Mouse (Mus musculus) midbrain, embryonic 16.5 days (tissue): Measurements from ENCODE around the gene Tulp4. TPM values are rescaled to one million over a fixed set of nuclear protein-coding genes. Genes with fewer than 3 reads are reported as not detected.

ENCODE experiments used
- ATAC-seq: fragments of 200-750 bp; cut with Nextera tagmentation; 2 replicates; pipeline ENCODE4 v1.8.0; 2017; ENCODE audit warnings: moderate TSS enrichment
- H3K27ac ChIP-seq: fragments of 300-500 bp; sonication (generic); 2 replicates; pipeline ENCODE4 v1.5.1; 2014; ENCODE audit warnings: mild to moderate bottlenecking, low read length, mixed read lengths
- H3K27me3 ChIP-seq: fragments of 300-500 bp; sonication (generic); 2 replicates; pipeline ENCODE4 v1.6.1; 2014; ENCODE audit warnings: low read depth, low read length, mixed read lengths; ENCODE audit not compliant: control insufficient read depth, insufficient read depth
- H3K36me3 ChIP-seq: fragments of 300-500 bp; sonication (generic); 2 replicates; pipeline ENCODE4 v1.6.1; 2014; ENCODE audit warnings: mild to moderate bottlenecking, low read length, moderate library complexity, mixed read lengths; ENCODE audit not compliant: control insufficient read depth, insufficient read depth
- H3K4me1 ChIP-seq: fragments of 300-500 bp; sonication (generic); 2 replicates; pipeline ENCODE4 v1.6.1; 2014; ENCODE audit warnings: mild to moderate bottlenecking, low read length, mixed read lengths; ENCODE audit not compliant: control insufficient read depth, insufficient read depth
- H3K4me2 ChIP-seq: fragments of 300-500 bp; sonication (generic); 2 replicates; pipeline ENCODE4 v1.6.1; 2014; ENCODE audit warnings: mild to moderate bottlenecking, low read length, mixed read lengths
- H3K4me3 ChIP-seq: fragments of 300-500 bp; sonication (generic); 2 replicates; pipeline ENCODE4 v1.5.1; 2014; ENCODE audit warnings: low read depth, mild to moderate bottlenecking, low read length, moderate library complexity, mixed read lengths
- H3K9ac ChIP-seq: fragments of 300-500 bp; sonication (generic); 2 replicates; pipeline ENCODE4 v1.6.1; 2014; ENCODE audit warnings: low read depth, low read length, mixed read lengths
- H3K9me3 ChIP-seq: fragments of 300-500 bp; sonication (generic); replicated peaks from 2 replicates; pipeline ENCODE4 v1.6.1; 2014; ENCODE audit warnings: mild to moderate bottlenecking, low read length, mixed read lengths; ENCODE audit not compliant: control insufficient read depth, poor library complexity, severe bottlenecking
- WGBS: fragments of 180-500 bp; shearing (Covaris S2); extraction: QIAGEN DNeasy Blood & Tissue Kit; methylation state at CpG from one replicate; pipeline ENCODE4 v1.1.7; 2014; 5-methylcytosine and 5-hydroxymethylcytosine counted together
- polyA plus RNA-seq: library from polyadenylated mRNA; unstranded; fragments of >200 nt; fragmentation: Nextera tagmentation; extraction: Ambion mirVana; gene quantifications from 2 replicates; pipeline ENCODE4 v1.2.1, GENCODE M21; 2015

The Tulp4 gene
- polyA plus RNA-seq, 1 experiment from 2014 or later: 115 TPM

DNA sequence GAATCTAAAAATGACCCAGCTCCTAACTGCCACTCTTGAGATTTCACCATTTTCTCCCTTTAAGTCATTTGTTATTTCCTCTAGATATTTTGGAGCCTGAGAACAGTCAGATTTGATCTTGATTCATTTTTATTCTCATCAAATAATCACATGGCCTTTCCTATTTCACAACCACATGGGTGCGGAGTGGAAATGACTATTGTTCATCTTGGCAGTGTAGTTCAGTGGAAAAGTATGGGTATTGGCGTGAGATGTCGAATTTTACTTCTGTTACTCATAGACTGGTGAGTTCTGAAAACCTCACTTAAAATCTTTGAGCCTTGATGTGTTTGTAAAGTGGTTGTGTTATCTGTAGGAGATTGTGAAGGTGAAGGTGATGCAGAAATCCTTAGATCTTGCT, 24.8 kb downstream of the Tulp4 start:
- 96% methylated on average over 3 of the region's 3 CpGs for WGBS
- Histone ChIP-seq H3K4me2 (no peak overlapping the region), H3K4me3 (no peak overlapping the region), H3K9ac (no peak overlapping the region), H3K27ac (no peak overlapping the region), H3K27me3 (no peaks in the 10 kb centered on the region), H3K36me3 (0 out of 2 replicates have a peak, but pooled peaks cover 3% of the 10 kb centered on the region), H3K4me1 (no peaks in the 10 kb centered on the region), H3K9me3 (no peaks in the 10 kb centered on the region)
- no peak for ATAC-seq

DNA sequence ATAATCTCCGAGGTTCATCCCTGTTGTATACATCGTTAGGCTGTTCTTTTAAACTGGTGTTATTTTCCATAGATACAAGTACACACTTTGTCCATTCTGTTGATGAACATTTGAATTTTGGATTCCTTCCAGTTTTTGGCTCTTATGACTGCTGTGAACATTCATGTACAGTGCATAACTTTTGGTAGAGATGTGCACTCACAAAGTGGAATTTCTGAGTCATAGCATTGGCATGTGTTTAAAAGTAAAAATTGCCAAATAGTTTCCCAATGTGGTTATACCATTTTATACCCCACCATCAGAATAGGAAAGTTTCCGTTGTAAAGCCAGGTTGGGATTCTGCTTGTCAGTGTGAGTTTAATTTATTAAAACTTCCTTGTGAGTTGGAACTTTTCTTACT, 34.6 kb downstream of the Tulp4 start:
- ATAC-seq: no peak
- H3K9me3 ChIP-seq: no peaks in the 10 kb centered on the region
- H3K9ac ChIP-seq: no peak overlapping the region
- H3K4me3 ChIP-seq: no peak overlapping the region
- no peaks in the 10 kb centered on the region for H3K27me3 ChIP-seq
- H3K4me2 ChIP-seq: no peak overlapping the region
- H3K4me1 ChIP-seq: no peaks in the 10 kb centered on the region; the same call in 1 of the 2 replicates
- H3K36me3 ChIP-seq: 0 out of 2 replicates have a peak, but pooled peaks cover 2% of the 10 kb centered on the region
- WGBS: 90% methylated on average over 3 of the region's 3 CpGs
- no peak overlapping the region for H3K27ac ChIP-seq

DNA sequence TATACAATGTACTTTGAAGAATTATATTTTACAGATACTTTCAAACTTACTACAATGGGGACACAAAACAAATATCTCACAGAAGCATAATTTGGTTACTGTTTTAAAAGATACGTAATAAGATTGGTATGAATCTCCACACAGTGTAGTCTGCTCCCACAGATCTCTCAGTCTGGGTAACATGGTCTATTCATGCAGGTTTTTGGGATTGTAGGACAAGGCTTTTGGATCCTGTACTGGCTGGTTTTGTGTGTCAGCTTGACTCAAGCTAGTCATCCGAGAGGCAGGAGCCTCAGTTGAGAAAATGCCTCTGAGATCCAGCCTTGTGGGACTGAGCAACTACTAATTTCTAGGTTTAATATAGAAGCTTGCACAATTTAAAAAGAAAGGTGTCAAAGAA, 35.1 kb downstream of the Tulp4 start:
- Histone ChIP-seq H3K4me2 (no peak overlapping the region), H3K36me3 (0 out of 2 replicates have a peak, but pooled peaks cover 2% of the 10 kb centered on the region), H3K4me1 (no peaks in the 10 kb centered on the region; the same call in 1 of the 2 replicates), H3K27ac (no peak overlapping the region), H3K9me3 (no peaks in the 10 kb centered on the region), H3K4me3 (no peak overlapping the region), H3K9ac (no peak overlapping the region), H3K27me3 (no peaks in the 10 kb centered on the region)
- 99% methylated on average over 2 of the region's 2 CpGs for WGBS
- ATAC-seq: no peak

DNA sequence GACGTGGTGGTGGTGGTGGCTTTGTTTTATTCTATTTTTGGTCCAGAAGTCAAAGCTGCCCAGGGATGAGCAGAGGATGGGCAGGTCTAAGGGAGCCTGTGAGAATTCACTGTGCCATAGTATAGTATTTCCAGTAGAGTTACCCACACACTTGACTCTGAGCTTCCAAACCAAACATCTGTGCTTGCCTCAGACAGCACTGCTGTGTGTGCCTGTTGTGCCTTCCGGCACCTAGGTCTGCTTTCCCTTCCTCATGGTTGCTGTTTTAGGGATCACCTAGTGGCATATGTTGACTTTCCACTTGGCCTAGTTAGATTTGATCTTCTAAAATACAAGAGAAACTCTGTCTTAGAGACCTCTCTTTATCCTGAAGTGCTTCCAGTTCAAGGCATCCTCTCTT, 39.0 kb downstream of the Tulp4 start:
- ATAC-seq: no peak
- WGBS: 87% methylated on average over 2 of the region's 2 CpGs

DNA sequence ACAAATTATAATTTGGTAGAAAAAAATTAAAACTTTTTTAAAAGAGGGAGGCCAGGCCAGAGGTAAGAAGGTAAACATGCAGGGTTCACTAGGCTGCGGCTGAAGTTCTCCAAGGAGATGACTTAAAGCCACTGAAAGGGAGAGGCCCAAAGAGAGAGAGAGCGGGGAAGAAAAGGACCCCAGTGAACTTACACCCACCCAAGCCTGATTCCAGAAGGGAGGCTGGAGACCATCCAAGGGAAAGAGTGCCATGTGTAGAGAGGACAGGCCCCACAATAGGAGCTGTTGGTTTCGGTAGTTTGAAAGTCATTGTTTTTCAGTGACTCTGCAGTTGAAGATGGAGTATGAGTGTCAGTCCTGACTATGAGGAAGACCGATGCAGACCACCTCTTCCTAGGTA, 46.7 kb downstream of the Tulp4 start:
- H3K9me3 ChIP-seq: no peaks in the 10 kb centered on the region
- ATAC-seq: no peak
- H3K27me3 ChIP-seq: no peaks in the 10 kb centered on the region
- no peak overlapping the region for H3K9ac ChIP-seq
- no peaks in the 10 kb centered on the region for H3K4me1 ChIP-seq
- H3K27ac ChIP-seq: no peak overlapping the region
- H3K36me3 ChIP-seq: no peaks in the 10 kb centered on the region
- no peak overlapping the region for H3K4me2 ChIP-seq
- 93% methylated on average over 4 of the region's 4 CpGs for WGBS
- H3K4me3 ChIP-seq: no peak overlapping the region

More for the DNA sequence above, 39.0 kb downstream of the Tulp4 start:
- H3K4me1 ChIP-seq: no peaks in the 10 kb centered on the region; the same call in 1 of the 2 replicates
- no peak overlapping the region for H3K9ac ChIP-seq
- 0 out of 2 replicates have a peak, but pooled peaks cover 2% of the 10 kb centered on the region for H3K36me3 ChIP-seq
- H3K4me2 ChIP-seq: no peak overlapping the region
- H3K9me3 ChIP-seq: no peaks in the 10 kb centered on the region
- no peaks in the 10 kb centered on the region for H3K27me3 ChIP-seq
- no peak overlapping the region for H3K4me3 ChIP-seq
- H3K27ac ChIP-seq: no peak overlapping the region

DNA sequence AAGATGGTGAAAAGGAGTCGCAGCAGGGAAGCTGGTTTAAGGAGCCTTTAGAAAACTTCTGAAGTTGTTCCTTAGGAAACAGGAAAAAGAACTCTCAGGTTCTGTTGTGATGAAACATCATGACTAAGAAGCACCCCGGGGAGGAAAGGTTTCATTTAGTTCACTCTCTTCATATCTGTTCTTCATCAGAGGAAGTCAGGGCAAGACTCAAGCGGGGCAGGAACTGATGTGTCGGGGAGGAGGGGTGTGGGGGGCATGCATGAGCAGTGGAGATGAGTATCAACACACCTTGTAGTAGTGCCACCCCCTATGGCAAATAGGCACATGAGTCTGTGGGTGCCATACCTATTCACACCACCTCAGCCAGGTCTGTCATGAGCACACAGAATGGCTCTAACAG, 47.3 kb downstream of the Tulp4 start:
- Histone ChIP-seq H3K27ac (no peak overlapping the region), H3K36me3 (no peaks in the 10 kb centered on the region)
- 92% methylated on average over 4 of the region's 4 CpGs for WGBS

DNA sequence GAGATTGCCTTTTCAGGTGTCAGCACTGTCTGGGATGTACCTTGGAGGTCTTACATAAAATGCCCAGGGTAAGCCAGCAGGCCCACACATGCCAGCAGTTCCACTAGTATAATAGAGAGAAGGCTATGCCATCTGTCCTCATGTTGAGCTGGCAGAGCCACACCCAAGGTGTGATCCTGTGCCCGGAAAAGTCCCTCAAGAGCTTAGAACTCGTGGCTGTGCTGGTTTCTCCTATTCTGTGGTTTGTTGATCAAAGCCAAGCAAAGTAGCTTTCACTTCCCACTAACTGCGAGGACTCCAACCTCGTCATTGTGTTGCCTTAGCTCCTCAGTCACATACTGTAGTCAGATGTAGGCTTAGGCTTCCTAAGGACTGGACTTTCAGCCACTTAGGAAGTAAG, 48.1 kb downstream of the Tulp4 start:
- Histone ChIP-seq H3K27ac (no peak overlapping the region), H3K36me3 (no peaks in the 10 kb centered on the region), H3K4me2 (no peak overlapping the region), H3K4me1 (no peaks in the 10 kb centered on the region), H3K9ac (no peak overlapping the region), H3K27me3 (no peaks in the 10 kb centered on the region), H3K4me3 (no peak overlapping the region), H3K9me3 (no peaks in the 10 kb centered on the region)
- WGBS: 86% methylated on average over 4 of the region's 4 CpGs
- no peak for ATAC-seq

More for the DNA sequence above, 47.3 kb downstream of the Tulp4 start:
- Histone ChIP-seq H3K4me1 (no peaks in the 10 kb centered on the region), H3K4me2 (no peak overlapping the region), H3K27me3 (no peaks in the 10 kb centered on the region), H3K4me3 (no peak overlapping the region), H3K9ac (no peak overlapping the region), H3K9me3 (no peaks in the 10 kb centered on the region)
- ATAC-seq: no peak

DNA sequence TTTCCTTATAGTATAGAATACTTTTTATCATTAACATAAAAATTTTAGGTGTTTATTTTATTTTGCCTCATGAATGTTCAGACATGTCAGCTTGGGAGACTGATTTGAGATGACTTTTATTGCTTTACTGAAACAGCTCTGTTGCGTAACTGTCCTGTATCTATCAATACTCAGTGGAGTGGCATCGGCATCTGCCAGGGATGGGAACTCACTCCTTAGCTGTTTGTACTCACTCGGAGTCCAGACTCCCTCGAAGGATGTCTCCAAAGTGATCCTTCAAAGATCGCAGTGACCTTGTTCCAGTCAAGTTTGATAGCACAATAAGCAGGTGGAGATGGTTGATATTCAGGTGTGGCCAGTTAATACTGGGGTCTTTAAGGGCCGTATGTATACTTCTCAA, 54.3 kb downstream of the Tulp4 start:
- 92% methylated on average over 6 of the region's 6 CpGs for WGBS
- ATAC-seq: no peak
- H3K27me3 ChIP-seq: no peaks in the 10 kb centered on the region

DNA sequence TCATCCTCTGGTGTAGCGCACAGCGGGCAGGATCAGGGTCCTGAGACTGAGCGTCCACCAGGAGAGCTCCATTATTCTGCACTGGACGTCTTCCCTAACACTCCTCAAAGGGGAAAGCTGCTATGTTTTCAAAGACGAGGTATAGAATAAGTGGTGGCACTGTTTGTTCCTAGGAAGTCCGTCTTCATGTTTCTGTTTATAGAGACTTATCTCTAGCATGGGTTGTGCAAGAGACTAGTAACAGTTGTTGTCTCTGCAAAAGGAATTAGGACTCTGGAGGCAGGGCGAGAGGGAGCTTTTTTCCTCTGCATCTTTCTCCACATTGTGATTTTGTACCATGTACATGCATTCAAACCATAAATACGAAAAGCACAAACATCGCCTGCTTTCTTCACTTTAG, 55.7 kb downstream of the Tulp4 start:
- WGBS: 80% methylated on average over 9 of the region's 9 CpGs
- H3K27me3 ChIP-seq: no peaks in the 10 kb centered on the region
- H3K9me3 ChIP-seq: no peaks in the 10 kb centered on the region
- ATAC-seq: no peak
- no peak overlapping the region for H3K9ac ChIP-seq
- H3K27ac ChIP-seq: no peak overlapping the region
- H3K4me2 ChIP-seq: no peak overlapping the region
- no peak overlapping the region for H3K4me3 ChIP-seq
- H3K36me3 ChIP-seq: no peaks in the 10 kb centered on the region
- peaks cover 8% of the 10 kb centered on the region for H3K4me1 ChIP-seq

More for the DNA sequence above, 54.3 kb downstream of the Tulp4 start:
- Histone ChIP-seq H3K27ac (no peak overlapping the region), H3K4me1 (peaks cover 8% of the 10 kb centered on the region), H3K4me3 (no peak overlapping the region), H3K36me3 (no peaks in the 10 kb centered on the region), H3K9me3 (no peaks in the 10 kb centered on the region), H3K9ac (no peak overlapping the region), H3K4me2 (no peak overlapping the region)
